Mouse (Mus musculus) adrenal gland, postnatal 36 days (tissue): ENCODE results near the gene Lamb3. TPM values are rescaled to one million over a fixed set of nuclear protein-coding genes. Genes with fewer than 3 reads are reported as not detected.

ENCODE experiments used
- DNase-seq, 2 experiments: peaks; one replicate each; pipeline ENCODE4 v3.0.0; 2021; ENCODE audit warnings: mixed read lengths in 1 of 2
- total RNA-seq, 2 experiments: library from RNA; stranded (reverse); gene quantifications; 2 replicates each; pipeline ENCODE4 v1.2.3; 2021

Gene Lamb3
- total RNA-seq, 2 experiments from 2014 or later: 2.1 to 3.0 TPM

DNA sequence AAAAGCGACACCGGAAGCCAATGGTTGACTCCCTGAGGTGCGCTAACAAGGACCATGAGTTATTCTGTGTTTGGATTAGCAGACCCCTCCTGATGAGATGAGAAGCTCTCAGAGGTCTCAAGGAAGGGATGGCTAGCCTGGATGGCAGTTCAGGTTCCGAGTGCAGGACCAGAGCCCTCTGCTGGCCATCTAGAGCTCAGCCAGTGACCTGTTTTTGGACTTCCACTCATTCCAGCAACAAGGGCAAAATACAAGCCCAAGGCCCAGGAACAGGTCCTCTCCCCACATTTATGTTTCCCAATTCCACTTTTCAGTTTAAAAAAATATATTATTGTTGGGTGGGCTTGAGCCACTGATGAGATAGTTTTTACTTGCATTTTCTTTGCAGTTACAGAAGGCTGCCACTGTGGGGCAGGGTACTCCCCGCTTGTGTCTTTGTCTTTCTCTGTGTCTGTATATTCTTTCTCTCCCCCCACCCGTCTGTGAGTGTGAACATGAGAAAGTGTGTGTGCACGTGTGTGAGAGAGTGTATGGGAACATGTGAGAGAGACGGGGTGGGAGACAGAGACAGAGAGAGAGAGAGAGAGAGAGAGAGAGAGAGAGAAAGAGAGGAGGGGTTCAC lies 175.5 kb downstream of the Lamb3 start:
- peak; percentile 22 to 47 for DNase-seq

DNA sequence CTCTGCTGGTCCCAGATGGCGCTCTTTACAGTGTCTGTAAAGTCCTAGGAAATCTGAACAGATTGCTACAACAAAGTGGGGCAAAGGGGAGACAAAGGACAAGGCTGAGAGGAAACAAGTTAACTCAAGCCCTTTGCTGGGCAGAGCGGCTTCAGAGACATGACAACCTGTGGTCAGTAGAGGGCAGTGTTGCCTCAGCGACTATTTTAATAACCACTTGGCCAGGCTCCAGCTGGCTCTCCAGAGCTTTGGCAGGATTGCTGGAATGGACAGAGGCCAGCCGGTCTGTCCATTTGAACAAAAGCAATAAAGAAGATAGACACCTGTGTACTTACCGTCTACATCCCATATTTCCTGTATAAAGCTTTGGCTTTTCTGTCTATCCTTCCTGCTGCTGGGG lies 178.6 kb downstream of the Lamb3 start:
- peak; percentile 87 to 89 for DNase-seq

DNA sequence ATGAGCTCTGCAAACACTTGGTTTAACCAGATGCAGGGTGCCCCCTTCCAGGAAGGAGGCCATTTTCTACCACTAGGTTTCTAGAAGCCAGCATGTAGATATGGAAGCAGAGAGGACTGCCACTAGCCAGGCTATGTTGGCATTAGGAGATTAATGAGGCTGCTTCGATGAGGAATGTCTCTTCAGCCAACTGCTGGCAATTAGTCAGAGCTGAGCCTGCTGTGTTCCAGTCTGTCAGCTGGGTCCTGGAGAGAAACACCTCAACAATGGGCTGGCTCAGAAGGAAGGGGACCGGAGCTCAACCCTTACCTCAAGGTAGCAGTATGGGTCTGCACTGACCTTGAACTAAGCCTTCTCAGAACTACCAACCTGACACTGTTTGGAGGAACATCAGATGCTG lies 179.7 kb downstream of the Lamb3 start:
- peak; percentile 16 to 35 for DNase-seq

DNA sequence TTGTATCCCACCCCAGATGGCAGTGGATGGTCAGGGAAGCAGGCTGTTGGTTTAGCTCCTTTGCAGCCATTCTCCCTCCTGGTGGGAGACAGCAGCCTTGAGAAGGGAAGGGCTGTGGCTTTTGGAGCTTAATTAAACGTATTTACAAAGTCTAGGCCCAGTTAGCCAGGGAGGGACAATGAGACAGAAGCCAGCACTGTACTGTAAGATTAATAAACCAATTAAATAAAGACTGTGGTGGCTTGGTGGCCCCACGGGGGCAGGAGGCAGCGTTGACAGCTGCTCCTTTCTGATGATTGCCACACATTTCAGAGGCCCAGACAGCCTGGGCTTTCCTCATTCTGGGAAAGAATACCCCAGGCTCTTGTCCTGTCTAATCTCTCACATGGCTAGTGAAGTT lies 182.0 kb downstream of the Lamb3 start:
- no peak for DNase-seq

DNA sequence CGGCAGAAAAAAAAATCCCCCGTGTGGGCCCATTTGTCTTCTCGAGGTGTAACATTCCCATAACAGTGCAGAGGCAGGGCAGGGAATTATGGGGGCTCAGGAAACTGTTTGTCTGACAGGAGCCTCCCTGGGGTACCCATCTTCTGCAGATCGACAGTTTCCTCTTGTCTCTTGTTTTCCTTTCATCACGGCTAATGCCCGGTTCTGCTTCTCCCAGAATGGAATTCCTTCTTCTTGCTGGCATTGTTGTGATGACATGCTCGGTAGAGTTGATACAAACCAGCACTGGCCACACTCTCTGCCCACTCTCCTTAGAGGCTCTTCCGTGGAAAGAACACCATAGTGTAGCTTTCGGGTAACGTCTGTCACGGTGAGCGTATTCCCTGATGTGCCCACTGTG lies 182.5 kb downstream of the Lamb3 start:
- DNase-seq: no peak

DNA sequence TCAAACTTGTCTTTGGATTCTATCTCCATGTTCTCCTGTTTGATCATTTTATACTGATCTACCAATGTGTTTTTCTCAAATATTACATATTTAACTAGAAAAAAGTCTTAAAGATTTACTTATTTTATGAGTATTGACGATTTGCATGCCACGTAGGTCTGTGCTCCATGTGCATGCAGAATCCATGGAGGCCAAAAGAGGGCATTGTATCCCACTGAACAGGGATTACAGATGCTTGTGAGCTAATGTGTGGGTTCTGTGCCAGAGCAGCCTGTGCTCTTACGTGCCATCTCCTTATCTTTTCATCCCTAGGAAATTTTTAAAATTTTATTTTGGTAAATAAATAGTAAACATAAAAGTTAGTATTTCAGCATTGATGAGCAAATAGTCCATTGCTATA lies 184.8 kb downstream of the Lamb3 start:
- no peak for DNase-seq

Other genes with a start within 250 kb of the Lamb3 start
- gene Syt14, start 171.9 kb upstream of the Lamb3 start, total RNA-seq: 10 to 100 TPM in 1 of 2 experiments, 1 to 10 TPM in 1; 7.0 to 13.5 TPM
- 10 to 100 TPM; 13.7 to 15.9 TPM for gene Diexf, start 77.4 kb upstream of the Lamb3 start, total RNA-seq
- gene Irf6, start 54.6 kb upstream of the Lamb3 start, total RNA-seq: under 1 TPM; 0.36 to 0.46 TPM
- gene A130010J15Rik, start 39.7 kb upstream of the Lamb3 start, total RNA-seq: 1 to 10 TPM; 2.8 to 3.7 TPM
- gene Traf3ip3, start 6.0 kb upstream of the Lamb3 start, total RNA-seq: 1 to 10 TPM in 1 of 2 experiments, under 1 TPM in 1; 0.95 to 2.1 TPM
- gene Hsd11b1, start 56.4 kb downstream of the Lamb3 start, total RNA-seq: 100 to 1,000 TPM; 102 to 117 TPM
- gene G0s2, start 65.5 kb downstream of the Lamb3 start, total RNA-seq: 100 to 1,000 TPM; 117 to 162 TPM
- under 1 TPM; 0.26 TPM for gene Camk1g, start 162.6 kb downstream of the Lamb3 start, total RNA-seq